Mouse (Mus musculus) gastrocnemius, postnatal 4 days (tissue): ENCODE results near the gene Rps28. TPM values are rescaled to one million over a fixed set of nuclear protein-coding genes. Genes with fewer than 3 reads are reported as not detected.
"Not testable (repeated sequence)": the region's sequence is repeated elsewhere in the genome, so short reads cannot be mapped to it uniquely, and the experiment has no call there.

Experiments
- DNase-seq, 2 experiments: peaks; one replicate each; pipeline ENCODE4 v3.0.0; 2021 to 2022; ENCODE audit warnings: low spot score in 2 of 2, mixed read lengths in 2 of 2
- long read RNA-seq, 2 experiments: library from polyadenylated mRNA; stranded (forward); transcript quantifications; one replicate each; pipeline ENCODE4 v2.0.0; 2021
- total RNA-seq, 2 experiments: library from RNA; stranded (reverse); gene quantifications; 2 replicates each; pipeline ENCODE4 v1.2.3; 2021

The Rps28 gene
- total RNA-seq: 1,000 to 10,000 TPM; 1,603 to 1,661 TPM
- long read RNA-seq, experiment 1, transcript Rps28-201 (4 exons, 392 nt): minor isoform, 45 of 215 reads
- long read RNA-seq, experiment 1, transcript Rps28-205 (4 exons, 382 nt): major isoform, 169 of 215 reads
- long read RNA-seq, experiment 1, partial matches to known transcripts: 0 of 215 reads
- long read RNA-seq, experiment 1, other reads (novel, unspliced or antisense): 1 of 215 reads
- long read RNA-seq, experiment 2, transcript Rps28-201 (4 exons, 392 nt): minor isoform, 79 of 305 reads
- long read RNA-seq, experiment 2, transcript Rps28-205 (4 exons, 382 nt): major isoform, 221 of 305 reads
- long read RNA-seq, experiment 2, partial matches to known transcripts: 1 of 305 reads
- long read RNA-seq, experiment 2, other reads (novel, unspliced or antisense): 2 of 305 reads

DNA sequence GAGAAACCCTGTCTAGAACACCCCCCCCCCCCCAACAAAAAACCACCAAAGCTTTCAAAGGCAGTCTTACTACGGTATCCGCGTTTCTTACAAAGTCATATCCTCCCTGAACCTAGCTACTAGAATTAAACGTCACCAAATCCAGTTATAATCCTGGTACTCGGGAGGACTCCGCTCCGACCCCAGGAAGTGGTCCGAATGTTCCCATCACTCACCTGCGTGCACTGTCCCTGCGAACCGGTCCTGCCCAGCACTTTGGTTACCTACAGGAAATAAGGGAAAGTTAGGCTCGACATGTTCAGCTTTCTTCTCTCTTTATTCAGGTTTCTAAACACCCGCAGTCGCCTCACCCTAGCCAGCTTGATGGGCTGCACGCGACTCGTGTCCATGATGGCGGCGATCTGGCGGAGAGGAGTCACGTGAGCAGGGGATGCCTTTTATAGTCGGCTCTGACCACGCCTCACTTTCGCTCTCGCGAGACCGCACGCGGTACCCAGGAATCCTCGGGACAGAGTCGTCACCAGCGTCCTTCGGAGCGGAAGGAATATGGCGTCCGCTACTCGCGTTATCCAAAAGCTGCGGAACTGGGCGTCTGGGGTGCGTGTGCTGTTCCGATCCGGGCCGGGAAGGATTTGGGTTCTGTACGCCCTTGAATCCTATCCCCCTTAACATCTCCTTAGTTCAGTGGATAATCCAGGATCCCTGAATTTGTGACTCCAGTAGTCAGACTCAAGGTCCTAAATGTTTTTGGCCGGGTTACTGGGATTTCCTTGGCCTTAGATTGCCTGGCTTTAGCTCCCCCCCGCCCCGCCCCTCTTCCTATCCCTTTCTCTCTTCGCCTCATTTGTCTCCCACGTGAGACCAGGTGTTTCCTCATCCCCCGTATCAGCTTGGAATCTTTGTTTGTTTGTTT is at the start of gene Rps28, which contains the start of gene Ndufa7:
Gene Rps28 (minus strand): TSS at position 479 of the 913 bp plus-strand sequence.
Gene Ndufa7 (plus strand): TSS at position 489 of the 913 bp plus-strand sequence.
- peak; percentile 94 to 98 for DNase-seq

DNA sequence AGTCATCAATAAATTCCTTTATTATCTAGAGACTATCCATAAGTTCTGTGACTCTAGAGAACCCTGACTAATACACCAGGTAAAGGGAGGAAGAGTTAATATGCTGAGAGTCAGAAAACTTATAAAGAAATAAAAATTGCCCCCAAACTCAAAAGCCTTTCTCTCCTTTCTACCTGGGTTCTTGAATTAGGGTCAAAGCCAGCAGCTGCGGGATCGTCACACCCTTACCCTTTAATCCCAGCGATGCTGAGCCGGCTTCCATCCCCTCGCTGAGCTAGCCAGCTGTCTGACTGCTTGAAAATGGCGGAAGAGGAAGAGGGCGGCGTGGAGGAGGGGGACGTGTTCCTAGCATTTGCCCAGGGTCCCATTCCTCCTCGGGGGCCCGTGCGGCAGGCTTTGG is 49.2 kb upstream of the Rps28 start, which contains the start of gene Gm7029:
Gene Gm7029 (plus strand): TSS at position 301 of the 400 bp plus-strand sequence.
- DNase-seq: not testable (repeated sequence)

GRCm38 (mm10) chr17:33865330-33866030 is 41.1 kb upstream of the Rps28 start:
- no peak for DNase-seq

GRCm38 (mm10) chr17:33857816-33858215 is 33.5 kb upstream of the Rps28 start:
- no peak for DNase-seq

GRCm38 (mm10) chr17:33851331-33851730 is 27.0 kb upstream of the Rps28 start:
- no peak for DNase-seq

GRCm38 (mm10) chr17:33848139-33848538 is 23.8 kb upstream of the Rps28 start:
- no peak for DNase-seq

DNA sequence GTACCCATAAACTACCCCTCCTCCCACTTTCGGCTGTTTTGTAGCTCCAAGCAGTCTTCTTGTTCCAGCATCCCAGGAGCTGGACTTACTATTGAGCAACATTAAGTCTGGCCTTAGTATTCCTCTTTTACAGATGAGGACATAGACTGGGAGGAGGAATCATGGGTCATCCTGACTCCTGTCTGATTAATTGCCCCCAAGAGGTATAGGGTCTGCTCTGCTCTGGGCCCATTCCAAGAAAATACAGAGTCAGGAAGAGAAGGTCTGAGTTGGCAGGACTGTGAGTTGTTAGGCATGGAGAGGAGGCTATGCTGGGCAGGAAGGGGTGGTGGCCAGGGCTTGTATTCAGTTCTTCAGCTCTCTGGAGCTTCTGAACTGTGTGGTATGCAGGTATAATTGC is 19.8 kb upstream of the Rps28 start:
- DNase-seq: no peak

- DNase-seq: peak; percentile 81 to 91
Observed at GRCm38 (mm10) chr17:33842966-33843795, 18.8 kb upstream of the Rps28 start, which contains the start of gene Cd320. TSS of gene Cd320 (plus strand) at chr17:33843091.

GRCm38 (mm10) chr17:33829561-33829960 is 5.2 kb upstream of the Rps28 start:
- DNase-seq: no peak

DNA sequence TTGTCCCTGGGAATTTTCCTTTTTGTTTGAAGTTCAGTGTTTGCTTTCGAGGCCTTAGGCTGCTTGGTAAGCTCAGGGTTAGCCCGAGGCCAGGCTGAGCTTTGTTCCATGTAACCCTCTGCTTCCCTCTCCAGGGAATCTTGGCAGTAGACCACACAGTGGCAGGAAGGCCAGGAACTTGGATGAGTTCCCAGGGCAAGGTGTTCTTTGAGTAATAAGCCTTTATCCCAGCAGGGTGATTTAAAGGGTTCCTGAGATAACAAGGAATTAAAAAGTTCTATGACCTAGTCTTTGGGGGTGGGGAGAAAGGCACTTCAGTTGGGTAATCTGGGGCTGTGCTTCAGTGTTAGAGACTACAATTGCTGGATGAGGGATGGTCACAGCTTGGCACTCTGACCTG is 4.5 kb upstream of the Rps28 start:
- no peak for DNase-seq

- DNase-seq: peak; percentile 43 to 62
Observed at GRCm38 (mm10) chr17:33826850-33827249, 2.5 kb upstream of the Rps28 start.

GRCm38 (mm10) chr17:33825462-33825861 is 1.1 kb upstream of the Rps28 start:
- no peak for DNase-seq

DNA sequence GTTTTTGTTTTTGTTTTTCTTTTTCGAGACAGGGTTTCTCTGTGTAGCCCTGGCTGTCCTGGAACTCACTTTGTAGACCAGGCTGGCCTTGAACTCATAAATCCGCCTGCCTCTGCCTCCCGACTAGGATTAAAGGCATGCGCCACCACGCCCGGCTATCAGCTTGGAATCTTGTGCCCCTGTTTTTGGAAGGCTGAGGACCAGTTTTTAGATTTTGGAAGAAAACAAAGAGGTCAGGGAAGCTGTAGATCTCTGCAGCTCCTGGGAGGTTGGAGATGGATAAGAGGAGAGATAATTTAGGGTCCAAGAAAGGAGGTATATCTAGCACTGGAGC is 602 bp upstream of the Rps28 start:
- DNase-seq: not testable (repeated sequence)

- not testable (repeated sequence) for DNase-seq
Observed at GRCm38 (mm10) chr17:33823171-33823570, 1.2 kb downstream of the Rps28 start.

- no peak for DNase-seq
Observed at GRCm38 (mm10) chr17:33822436-33822959, 1.9 kb downstream of the Rps28 start.

DNA sequence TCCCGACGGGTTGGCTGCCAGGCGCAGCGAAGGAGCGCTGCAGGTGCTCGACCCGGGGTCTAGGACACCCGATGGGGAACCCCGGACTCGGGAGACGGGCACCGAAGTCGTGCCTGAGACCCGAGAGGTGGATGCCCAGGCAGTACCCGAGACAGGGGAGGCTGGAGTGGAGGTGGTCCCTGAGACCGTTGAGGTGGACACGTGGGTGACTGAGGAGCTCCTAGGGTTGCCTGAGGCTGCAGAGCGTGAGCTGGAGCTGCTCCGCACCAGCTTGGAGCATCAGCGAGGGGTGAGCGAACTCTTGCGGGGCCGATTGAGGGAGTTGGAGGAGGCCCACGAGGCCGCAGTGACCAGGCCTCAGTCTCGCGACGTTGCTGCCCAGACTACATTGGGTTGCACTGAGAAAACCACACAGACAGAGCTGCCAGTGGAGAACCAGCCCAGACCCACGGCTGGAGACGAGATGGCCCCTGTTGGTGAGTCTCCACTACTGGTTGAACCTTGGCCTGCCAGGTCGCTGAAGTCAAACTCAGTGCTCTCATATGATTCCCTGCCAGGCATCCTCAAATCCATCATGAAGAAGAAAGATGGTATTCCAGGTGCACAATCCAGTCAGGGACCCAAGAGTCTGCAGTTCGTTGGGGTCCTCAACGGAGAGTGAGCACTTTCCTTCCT is 6.3 kb downstream of the Rps28 start:
- no peak for DNase-seq

- DNase-seq: peak; percentile 77 to 90
Observed at GRCm38 (mm10) chr17:33817184-33817968, 7.0 kb downstream of the Rps28 start.

DNA sequence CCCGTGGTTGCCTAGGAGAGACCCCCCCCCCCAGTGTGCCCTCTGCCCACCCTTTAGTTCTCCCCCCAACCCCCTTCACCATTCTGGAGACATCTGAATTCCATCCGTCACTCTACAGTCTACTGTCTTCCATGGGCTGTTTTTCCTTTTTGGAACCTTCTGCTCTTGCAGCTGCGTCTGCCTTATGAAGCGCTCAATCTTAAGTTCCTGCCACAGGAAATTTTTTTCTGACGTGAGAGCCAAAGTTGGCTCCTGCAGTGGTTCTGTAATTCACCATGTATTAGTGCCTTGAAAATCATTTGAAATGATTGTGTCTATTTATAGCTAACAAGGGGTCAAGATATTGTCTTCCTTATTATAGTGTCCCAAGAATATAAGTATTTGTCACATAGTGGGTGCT is 7.8 kb downstream of the Rps28 start:
- no peak for DNase-seq

DNA sequence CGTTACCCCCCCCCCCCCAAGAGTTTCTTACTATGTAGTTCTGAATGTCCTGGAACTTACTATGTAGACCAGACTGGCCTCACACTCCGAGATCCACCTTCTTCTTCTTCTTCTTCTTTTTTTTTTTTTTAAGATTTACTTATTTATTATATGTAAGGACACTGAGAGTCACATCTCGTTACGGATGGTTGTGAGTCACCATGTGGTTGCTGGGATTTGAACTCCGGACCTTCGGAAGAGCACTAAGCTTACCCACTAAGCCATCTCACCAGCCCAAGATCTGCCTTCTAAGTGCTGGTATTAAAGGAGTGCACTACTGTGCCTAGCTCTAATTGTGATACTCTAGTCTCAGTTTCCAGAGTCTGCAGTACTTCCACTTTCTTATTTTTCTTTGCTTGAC is 9.0 kb downstream of the Rps28 start:
- DNase-seq: no peak
